Mouse (Mus musculus) CH12.LX (cell line): Measurements from ENCODE around the gene Gm38100. TPM values are rescaled to one million over a fixed set of nuclear protein-coding genes. Genes with fewer than 3 reads are reported as not detected.

ENCODE experiments used
- DNase-seq: peaks from one replicate; pipeline ENCODE4 v3.0.0-alpha.2; 2013; ENCODE audit errors: extremely low read depth
- H3K27ac ChIP-seq: 2 replicates; pipeline ENCODE4 v1.5.1; 2012; ENCODE audit warnings: low read depth, mild to moderate bottlenecking, control low read depth, moderate library complexity; ENCODE audit not compliant: insufficient read depth
- H3K27me3 ChIP-seq: replicated peaks from 2 replicates; pipeline ENCODE3; 2012; ENCODE audit warnings: inconsistent platforms
- H3K36me3 ChIP-seq, 2 experiments: replicated peaks in 1 of 2; 2 replicates each; pipeline versions ENCODE3 to v1.6.1; 2012; ENCODE audit warnings: inconsistent platforms in 1 of 2, low read length in 1 of 2, mild to moderate bottlenecking in 1 of 2, mixed read lengths in 1 of 2, moderate library complexity in 1 of 2; ENCODE audit not compliant: control insufficient read depth in 1 of 2, insufficient read depth in 1 of 2
- H3K4me1 ChIP-seq, 2 experiments: 2 replicates each; pipeline ENCODE4 v1.6.1; 2012; ENCODE audit warnings: inconsistent platforms in 1 of 2, moderate library complexity in 1 of 2; ENCODE audit not compliant: insufficient read depth in 2 of 2, control insufficient read depth in 1 of 2
- H3K4me2 ChIP-seq: 2 replicates; pipeline ENCODE4 v1.6.1; 2012; ENCODE audit warnings: low read depth, mild to moderate bottlenecking, control low read depth; ENCODE audit not compliant: poor library complexity, insufficient read depth, severe bottlenecking
- H3K4me3 ChIP-seq, 3 experiments: fragments of 150-350 bp in 1 of 3; sonication (generic) in 1 of 3; replicated peaks in 1 of 3; 2 replicates each; pipeline versions ENCODE3 to v1.5.1; 2011 to 2012; ENCODE audit warnings: low read depth in 2 of 3, low read length in 2 of 3, mild to moderate bottlenecking in 2 of 3, moderate library complexity in 2 of 3, control low read depth in 1 of 3, improper control_type of control experiment in 1 of 3, inconsistent platforms in 1 of 3, mixed read lengths in 1 of 3; ENCODE audit not compliant: poor library complexity in 1 of 3
- H3K79me2 ChIP-seq: replicated peaks from 2 replicates; pipeline ENCODE4 v1.6.1; 2012; ENCODE audit warnings: mild to moderate bottlenecking, moderate library complexity; ENCODE audit not compliant: control insufficient read depth, poor library complexity, insufficient read depth, severe bottlenecking; ENCODE audit errors: extremely low read depth
- H3K9ac ChIP-seq: 2 replicates; pipeline ENCODE4 v1.6.1; 2012; ENCODE audit warnings: low read depth, mild to moderate bottlenecking, control low read depth, moderate library complexity; ENCODE audit not compliant: insufficient read depth
- H3K9me3 ChIP-seq: replicated peaks from 2 replicates; pipeline ENCODE3; 2012; ENCODE audit warnings: low read length, inconsistent platforms, mixed read lengths
- BHLHE40 ChIP-seq: IDR thresholded peaks from 2 replicates; pipeline ENCODE4 v1.6.1; 2011; ENCODE audit warnings: mild to moderate bottlenecking, low read depth, low read length, improper control_type of control experiment
- CHD2 ChIP-seq: IDR thresholded peaks from 2 replicates; pipeline ENCODE4 v1.6.1; 2011; ENCODE audit warnings: low read length, improper control_type of control experiment
- CTCF ChIP-seq, 2 experiments: IDR thresholded peaks in 1 of 2; conservative IDR thresholded peaks in 1 of 2; 2 replicates each; pipeline ENCODE4 v1.5.1; 2011 to 2012; ENCODE audit warnings: low read depth in 2 of 2, low read length in 2 of 2, improper control_type of control experiment in 1 of 2, inconsistent platforms in 1 of 2, mild to moderate bottlenecking in 1 of 2, moderate library complexity in 1 of 2
- ELF1 ChIP-seq: IDR thresholded peaks from 2 replicates; pipeline ENCODE4 v1.6.1; 2014; ENCODE audit warnings: low read depth, mild to moderate bottlenecking, inconsistent platforms, low read length, improper control_type of control experiment
- EP300 ChIP-seq: IDR thresholded peaks from 2 replicates; pipeline ENCODE4 v1.6.1; 2011; ENCODE audit warnings: low read length, improper control_type of control experiment
- ETS1 ChIP-seq: conservative IDR thresholded peaks from 2 replicates; pipeline ENCODE4 v1.6.1; 2012; ENCODE audit warnings: low read depth, mild to moderate bottlenecking, inconsistent platforms, low read length, improper control_type of control experiment, moderate library complexity
- GABPA ChIP-seq: IDR thresholded peaks from 2 replicates; pipeline ENCODE4 v1.6.1; 2012; ENCODE audit warnings: low read depth, low read length, improper control_type of control experiment, inconsistent platforms; ENCODE audit not compliant: insufficient replicate concordance
- IRF4 ChIP-seq: IDR thresholded peaks from 2 replicates; pipeline ENCODE4 v1.6.1; 2014; ENCODE audit warnings: low read depth, mild to moderate bottlenecking, inconsistent platforms, low read length, improper control_type of control experiment
- JUN ChIP-seq: IDR thresholded peaks from 2 replicates; pipeline ENCODE4 v1.6.1; 2011; ENCODE audit warnings: low read depth, mild to moderate bottlenecking, low read length, improper control_type of control experiment, moderate library complexity; ENCODE audit not compliant: insufficient read depth
- JUND ChIP-seq: conservative IDR thresholded peaks from 2 replicates; pipeline ENCODE4 v1.6.1; 2011; ENCODE audit warnings: low read depth, low read length, improper control_type of control experiment
- KAT2A ChIP-seq: IDR thresholded peaks from 2 replicates; pipeline ENCODE4 v1.6.1; 2012; ENCODE audit warnings: low read length, improper control_type of control experiment, inconsistent platforms; ENCODE audit not compliant: insufficient replicate concordance
- MAFK ChIP-seq: IDR thresholded peaks from 2 replicates; pipeline ENCODE4 v1.6.1; 2011; ENCODE audit warnings: low read length, improper control_type of control experiment; ENCODE audit not compliant: insufficient replicate concordance
- MAX ChIP-seq: IDR thresholded peaks from 2 replicates; pipeline ENCODE4 v1.6.1; 2011; ENCODE audit warnings: low read length, improper control_type of control experiment
- MXI1 ChIP-seq: IDR thresholded peaks from 2 replicates; pipeline ENCODE4 v1.6.1; 2011; ENCODE audit warnings: mild to moderate bottlenecking, low read depth, low read length, improper control_type of control experiment
- NELFE ChIP-seq: IDR thresholded peaks from 2 replicates; pipeline ENCODE4 v1.6.1; 2011; ENCODE audit warnings: low read depth, low read length, improper control_type of control experiment
- PAX5 ChIP-seq: IDR thresholded peaks from 2 replicates; pipeline ENCODE4 v1.6.1; 2012; ENCODE audit warnings: low read length, inconsistent platforms, mixed read lengths
- POLR2AphosphoS2 ChIP-seq: IDR thresholded peaks from 2 replicates; pipeline ENCODE4 v1.6.1; 2011; ENCODE audit warnings: low read depth, low read length, improper control_type of control experiment
- RAD21 ChIP-seq: IDR thresholded peaks from 2 replicates; pipeline ENCODE4 v1.6.1; 2011; ENCODE audit warnings: low read depth, mild to moderate bottlenecking, low read length, improper control_type of control experiment, moderate library complexity
- SIN3A ChIP-seq: IDR thresholded peaks from 2 replicates; pipeline ENCODE4 v1.6.1; 2012; ENCODE audit warnings: low read length, improper control_type of control experiment, inconsistent platforms
- SMC3 ChIP-seq: IDR thresholded peaks from 2 replicates; pipeline ENCODE4 v1.6.1; 2011; ENCODE audit warnings: low read depth, low read length, improper control_type of control experiment
- TBP ChIP-seq: conservative IDR thresholded peaks from 2 replicates; pipeline ENCODE4 v1.6.1; 2011; ENCODE audit warnings: low read depth, low read length, improper control_type of control experiment
- TCF12 ChIP-seq: IDR thresholded peaks from 2 replicates; pipeline ENCODE4 v1.6.1; 2014; ENCODE audit warnings: low read depth, mild to moderate bottlenecking, inconsistent platforms, low read length, improper control_type of control experiment
- UBTF ChIP-seq: IDR thresholded peaks from 2 replicates; pipeline ENCODE4 v1.6.1; 2012; ENCODE audit warnings: low read depth, mild to moderate bottlenecking, inconsistent platforms, low read length, improper control_type of control experiment, moderate library complexity
- USF1 ChIP-seq: IDR thresholded peaks from 2 replicates; pipeline ENCODE4 v1.6.1; 2014; ENCODE audit warnings: low read depth, mild to moderate bottlenecking, inconsistent platforms, low read length, improper control_type of control experiment
- ZC3H11A ChIP-seq: IDR thresholded peaks from 2 replicates; pipeline ENCODE4 v1.6.1; 2012; ENCODE audit warnings: low read depth, mild to moderate bottlenecking, inconsistent platforms, low read length, improper control_type of control experiment
- dilution Hi-C: fragments of 300-500 bp; cut with MboI; formaldehyde crosslinking; loops from 2 replicates; pipeline ENCODE4 v1.14.3; 2020; ENCODE audit warnings: low sequenced_read_pairs; ENCODE audit not compliant: extremely low pct_unique_long_range_greater_than_20kb, extremely low pct_ligation_motif_present
- in situ Hi-C: fragments of 300-500 bp; cut with MboI; formaldehyde crosslinking; loops from 3 replicates; pipeline ENCODE4 v1.14.3; 2019; ENCODE audit warnings: low sequenced_read_pairs, low pct_ligation_motif_present, low pct_unique_long_range_greater_than_20kb, mixed read lengths
- polyA plus RNA-seq: library from polyadenylated mRNA; unstranded; fragments of >175 nt; gene quantifications from 2 replicates; pipeline ENCODE4 v1.2.1, GENCODE M21; 2012; ENCODE audit warnings: low read depth; ENCODE audit not compliant: insufficient read length
- total RNA-seq, 2 experiments: library from RNA; depleted of rRNA; stranded (reverse); fragments of 300-350 nt in 1 of 2; fragments of >200 nt in 1 of 2; gene quantifications; 2 replicates each; pipeline ENCODE4 v1.2.3; 2012 to 2014

Gm38100 gene
- total and polyA plus RNA-seq, 3 experiments: not detected

- Histone ChIP-seq H3K4me2 (no peak overlapping the region), H3K4me1 (no peaks in the 10 kb centered on the region), H3K4me3 (no peak overlapping the region), H3K9ac (no peak overlapping the region), H3K27ac (no peak overlapping the region), H3K79me2 (no peaks in the 10 kb centered on the region), H3K36me3 (no peaks in the 10 kb centered on the region), H3K27me3 (no peaks in the 10 kb centered on the region), H3K9me3 (no peaks in the 10 kb centered on the region)
- dilution Hi-C loops (no loop called here), in situ Hi-C loops (no loop called here)
- TF ChIP-seq TBP (no peak), USF1 (no peak), IRF4 (no peak), UBTF (no peak), JUND (no peak), MXI1 (no peak), PAX5 (no peak), BHLHE40 (no peak), SMC3 (no peak), ELF1 (no peak), ETS1 (no peak), TCF12 (no peak), EP300 (no peak), MAFK (no peak), NELFE (no peak), SIN3A (no peak), JUN (no peak)
- DNase-seq: no peak
Observed at GRCm38 (mm10) chr1:175921091-175921490, 962 bp downstream of the Gm38100 start.

GRCm38 (mm10) chr1:175923848-175924787, 4.0 kb downstream of the Gm38100 start:
- no peak overlapping the region for H3K4me3 ChIP-seq
- peak; percentile 70 for DNase-seq
- no peak overlapping the region for H3K27ac ChIP-seq
- dilution Hi-C loops: no loop called here
- TF ChIP-seq MAX (no peak), RAD21 (peak; percentile 80), KAT2A (no peak), POLR2AphosphoS2 (no peak), MAFK (no peak), GABPA (no peak), JUND (0 out of 2 replicates have a peak, but pooled peaks have one; percentile 12), SMC3 (peak; percentile 50), CHD2 (no peak), ZC3H11A (no peak), CTCF (conservative IDR thresholded peaks at IDR 0.05 in 1 of 2, IDR thresholded peaks at IDR 0.05 in 1 of 2; ENCODE audit: low read depth in 2 of 2, low read length in 2 of 2) (peak; percentile 60 to 83)
- in situ Hi-C loops: no loop called here
- no peaks in the 10 kb centered on the region for H3K9me3 ChIP-seq
- H3K27me3 ChIP-seq: no peaks in the 10 kb centered on the region
- no peak overlapping the region for H3K9ac ChIP-seq
- H3K36me3 ChIP-seq: no peaks in the 10 kb centered on the region
- H3K79me2 ChIP-seq: no peaks in the 10 kb centered on the region
- no peak overlapping the region for H3K4me2 ChIP-seq
- peaks cover 0 to 4% of the 10 kb centered on the region in 2 experiments; a peak in 2 of 4 replicates for H3K4me1 ChIP-seq
